Mouse (Mus musculus) MEL (cell line): ENCODE data around the gene Lnx1. TPM values are rescaled to one million over a fixed set of nuclear protein-coding genes. Genes with fewer than 3 reads are reported as not detected.

Source experiments
- DNase-seq: peaks from one replicate; pipeline ENCODE4 v3.0.0; 2011; ENCODE audit warnings: low read depth, low spot score
- H3K27ac ChIP-seq: 2 replicates; pipeline ENCODE4 v1.5.1; 2012; ENCODE audit warnings: low read depth, mild to moderate bottlenecking, control low read depth, low read length, moderate library complexity; ENCODE audit not compliant: control insufficient read depth
- H3K27me3 ChIP-seq, 2 experiments: fragments of 150-350 bp in 1 of 2; sonication (generic) in 1 of 2; 2 replicates each; pipeline ENCODE4 v1.6.1; 2012; ENCODE audit warnings: low read length in 2 of 2, mild to moderate bottlenecking in 2 of 2, improper control_type of control experiment in 1 of 2, moderate library complexity in 1 of 2; ENCODE audit not compliant: insufficient read depth in 2 of 2, control insufficient read depth in 1 of 2
- H3K36me3 ChIP-seq, 2 experiments: 2 replicates each; pipeline ENCODE4 v1.6.1; 2012 to 2014; ENCODE audit warnings: low read length in 2 of 2, improper control_type of control experiment in 1 of 2, inconsistent platforms in 1 of 2, mild to moderate bottlenecking in 1 of 2; ENCODE audit not compliant: insufficient read depth in 2 of 2, control insufficient read depth in 1 of 2
- H3K4me1 ChIP-seq, 2 experiments: fragments of 150-350 bp in 1 of 2; sonication (generic) in 1 of 2; 2 replicates each; pipeline ENCODE4 v1.6.1; 2012; ENCODE audit warnings: low read length in 2 of 2, improper control_type of control experiment in 1 of 2, mild to moderate bottlenecking in 1 of 2; ENCODE audit not compliant: insufficient read depth in 2 of 2, control insufficient read depth in 1 of 2
- H3K4me3 ChIP-seq, 2 experiments: fragments of 150-350 bp in 1 of 2; sonication (generic) in 1 of 2; 2 replicates each; pipeline ENCODE4 v1.5.1; 2012; ENCODE audit warnings: low read depth in 2 of 2, low read length in 2 of 2, mild to moderate bottlenecking in 2 of 2, moderate library complexity in 2 of 2, control low read depth in 1 of 2, improper control_type of control experiment in 1 of 2; ENCODE audit not compliant: control insufficient read depth in 1 of 2, insufficient read depth in 1 of 2
- H3K79me2 ChIP-seq: 2 replicates; pipeline ENCODE4 v1.6.1; 2012; ENCODE audit warnings: mild to moderate bottlenecking, low read length, moderate library complexity; ENCODE audit not compliant: control insufficient read depth, poor library complexity, insufficient read depth
- H3K9ac ChIP-seq: 2 replicates; pipeline ENCODE4 v1.6.1; 2012; ENCODE audit warnings: low read depth, mild to moderate bottlenecking, control low read depth, low read length, moderate library complexity; ENCODE audit not compliant: control insufficient read depth, poor library complexity, severe bottlenecking
- H3K9me3 ChIP-seq: fragments of 150-350 bp; sonication (generic); replicated peaks from 2 replicates; pipeline ENCODE4 v1.6.1; 2012; ENCODE audit warnings: mild to moderate bottlenecking, low read length, improper control_type of control experiment, moderate library complexity; ENCODE audit not compliant: insufficient read depth
- CTCF ChIP-seq, 3 experiments: IDR thresholded peaks in 2 of 3; conservative IDR thresholded peaks in 1 of 3; 2 replicates each; pipeline ENCODE4 v1.5.1; 2011 to 2012; ENCODE audit warnings: low read length in 3 of 3, low read depth in 2 of 3, mild to moderate bottlenecking in 2 of 3, improper control_type of control experiment in 1 of 3, inconsistent platforms in 1 of 3, mixed read lengths in 1 of 3, moderate library complexity in 1 of 3; ENCODE audit not compliant: control insufficient read depth in 1 of 3, insufficient read depth in 1 of 3, poor library complexity in 1 of 3, severe bottlenecking in 1 of 3
- ELF1 ChIP-seq: IDR thresholded peaks from 2 replicates; pipeline ENCODE4 v1.6.1; 2014; ENCODE audit warnings: low read depth, mild to moderate bottlenecking, inconsistent platforms, low read length, improper control_type of control experiment, moderate library complexity
- EP300 ChIP-seq, 2 experiments: IDR thresholded peaks; 2 replicates each; pipeline ENCODE4 v1.6.1; 2011; ENCODE audit warnings: improper control_type of control experiment in 2 of 2, low read length in 2 of 2, low read depth in 1 of 2, mild to moderate bottlenecking in 1 of 2
- GABPA ChIP-seq: IDR thresholded peaks from 2 replicates; pipeline ENCODE4 v1.6.1; 2012; ENCODE audit warnings: low read depth, mild to moderate bottlenecking, inconsistent platforms, low read length, improper control_type of control experiment, moderate library complexity
- GATA1 ChIP-seq: IDR thresholded peaks from 2 replicates; pipeline ENCODE4 v1.6.1; 2011; ENCODE audit warnings: low read depth, low read length, improper control_type of control experiment
- HCFC1 ChIP-seq: IDR thresholded peaks from 2 replicates; pipeline ENCODE4 v1.6.1; 2012; ENCODE audit warnings: low read depth, mild to moderate bottlenecking, inconsistent platforms, low read length, improper control_type of control experiment, moderate library complexity
- JUND ChIP-seq: IDR thresholded peaks from 2 replicates; pipeline ENCODE4 v1.6.1; 2011; ENCODE audit warnings: low read depth, mild to moderate bottlenecking, improper control_type of control experiment, low read length
- KAT2A ChIP-seq: conservative IDR thresholded peaks from 2 replicates; pipeline ENCODE4 v1.6.1; 2012; ENCODE audit warnings: low read depth, low read length, improper control_type of control experiment, inconsistent platforms
- MAX ChIP-seq: IDR thresholded peaks from 2 replicates; pipeline ENCODE4 v1.6.1; 2011; ENCODE audit warnings: low read length, improper control_type of control experiment
- MAZ ChIP-seq: IDR thresholded peaks from 2 replicates; pipeline ENCODE4 v1.6.1; 2012; ENCODE audit warnings: low read depth, mild to moderate bottlenecking, inconsistent platforms, low read length, improper control_type of control experiment
- NRF1 ChIP-seq: IDR thresholded peaks from 2 replicates; pipeline ENCODE4 v1.6.1; 2014; ENCODE audit warnings: low read depth, mild to moderate bottlenecking, inconsistent platforms, low read length, improper control_type of control experiment, moderate library complexity; ENCODE audit not compliant: poor library complexity, insufficient read depth, severe bottlenecking
- POLR2A ChIP-seq, 2 experiments: IDR thresholded peaks; 2 replicates each; pipeline ENCODE4 v1.6.1; 2011 to 2012; ENCODE audit warnings: low read length in 2 of 2, mild to moderate bottlenecking in 2 of 2, control low read depth in 1 of 2, improper control_type of control experiment in 1 of 2, low read depth in 1 of 2, moderate library complexity in 1 of 2; ENCODE audit not compliant: control insufficient read depth in 1 of 2, insufficient read depth in 1 of 2, poor library complexity in 1 of 2
- POLR2AphosphoS5 ChIP-seq: IDR thresholded peaks from 2 replicates; pipeline ENCODE4 v1.6.1; 2012; ENCODE audit warnings: low read depth, borderline replicate concordance, mild to moderate bottlenecking, inconsistent platforms, low read length, moderate library complexity, mixed read lengths
- SMC3 ChIP-seq: IDR thresholded peaks from 2 replicates; pipeline ENCODE4 v1.6.1; 2011; ENCODE audit warnings: low read depth, low read length, improper control_type of control experiment
- TBP ChIP-seq: IDR thresholded peaks from 2 replicates; pipeline ENCODE4 v1.8.0; 2011; ENCODE audit warnings: low read depth, low read length, improper control_type of control experiment
- TCF12 ChIP-seq: IDR thresholded peaks from 2 replicates; pipeline ENCODE4 v1.6.1; 2014; ENCODE audit warnings: low read depth, mild to moderate bottlenecking, inconsistent platforms, low read length, improper control_type of control experiment, moderate library complexity
- UBTF ChIP-seq: IDR thresholded peaks from 2 replicates; pipeline ENCODE4 v1.6.1; 2012; ENCODE audit warnings: low read depth, mild to moderate bottlenecking, inconsistent platforms, low read length, improper control_type of control experiment, moderate library complexity, borderline replicate concordance; ENCODE audit not compliant: insufficient read depth
- USF2 ChIP-seq, 2 experiments: IDR thresholded peaks; 2 replicates each; pipeline ENCODE4 v1.6.1; 2011 to 2012; ENCODE audit warnings: improper control_type of control experiment in 2 of 2, low read length in 2 of 2, borderline replicate concordance in 1 of 2, inconsistent platforms in 1 of 2, low read depth in 1 of 2, mild to moderate bottlenecking in 1 of 2; ENCODE audit not compliant: insufficient read depth in 1 of 2
- ZMIZ1 ChIP-seq: IDR thresholded peaks from 2 replicates; pipeline ENCODE4 v1.6.1; 2012; ENCODE audit warnings: low read depth, mild to moderate bottlenecking, inconsistent platforms, low read length, improper control_type of control experiment, moderate library complexity
- ZNF384 ChIP-seq: IDR thresholded peaks from 2 replicates; pipeline ENCODE4 v1.6.1; 2012; ENCODE audit warnings: low read depth, mild to moderate bottlenecking, inconsistent platforms, low read length, improper control_type of control experiment
- polyA plus RNA-seq, 2 experiments: library from polyadenylated mRNA; stranded (reverse) in 1 of 2; unstranded in 1 of 2; fragments of >175 nt in 1 of 2; fragments of >200 nt in 1 of 2; gene quantifications; 2 replicates each; pipeline versions ENCODE4 v1.2.1 to v1.2.4; 2012; ENCODE audit warnings: low replicate concordance in 2 of 2, low read depth in 1 of 2; ENCODE audit not compliant: insufficient read length in 2 of 2, insufficient read depth in 1 of 2, missing spikeins in 1 of 2
- total RNA-seq: library from RNA; depleted of rRNA; stranded (reverse); fragments of 300-350 nt; gene quantifications from 2 replicates; pipeline ENCODE4 v1.2.3, GENCODE M21; 2012

Gene Lnx1
- total and polyA plus RNA-seq, 3 experiments, result 0.06 TPM; not detected in 2

GRCm38 (mm10) chr5:74725541-74725940, 22.8 kb upstream of the Lnx1 start:
- H3K27me3 ChIP-seq, result peaks cover 6% of the 10 kb centered on the region in 2 experiments
- no peak for TF ChIP-seq NRF1
- TF ChIP-seq TCF12, result no peak
- TF ChIP-seq JUND, result no peak
- no peak for TF ChIP-seq EP300 (IDR thresholded peaks at IDR 0.05; ENCODE audit: low read depth in 1 of 2, low read length in 2 of 2)
- no peak for TF ChIP-seq MAX
- no peak for TF ChIP-seq MAZ
- TF ChIP-seq UBTF, result no peak
- no peak for TF ChIP-seq KAT2A
- TF ChIP-seq POLR2A (IDR thresholded peaks at IDR 0.05; ENCODE audit: control insufficient read depth in 1 of 2, insufficient read depth in 1 of 2, low read depth in 1 of 2, low read length in 2 of 2, poor library complexity in 1 of 2), result no peak
- TF ChIP-seq POLR2AphosphoS5, result no peak
- no peak for TF ChIP-seq ZMIZ1
- TF ChIP-seq GABPA, result no peak
- no peak for DNase-seq
- H3K9me3 ChIP-seq, result no peaks in the 10 kb centered on the region
- H3K4me3 ChIP-seq, result no peak overlapping the region
- no peaks in the 10 kb centered on the region for H3K36me3 ChIP-seq
- no peak overlapping the region for H3K27ac ChIP-seq
- no peaks in the 10 kb centered on the region for H3K79me2 ChIP-seq
- H3K9ac ChIP-seq, result no peak overlapping the region
- peaks cover 0 to 7% of the 10 kb centered on the region in 2 experiments; a peak in 1 of 4 replicates for H3K4me1 ChIP-seq

- no peak overlapping the region for H3K27ac ChIP-seq
- no peaks in the 10 kb centered on the region for H3K36me3 ChIP-seq
- peaks cover 6% of the 10 kb centered on the region in 2 experiments for H3K27me3 ChIP-seq
- peaks cover 0 to 5% of the 10 kb centered on the region in 2 experiments; a peak in 1 of 4 replicates for H3K4me1 ChIP-seq
- DNase-seq, result no peak
- no peaks in the 10 kb centered on the region for H3K9me3 ChIP-seq
- no peak overlapping the region for H3K4me3 ChIP-seq
- no peaks in the 10 kb centered on the region for H3K79me2 ChIP-seq
- TF ChIP-seq GABPA (no peak), TBP (no peak), CTCF (IDR thresholded peaks at IDR 0.05 in 2 of 3, conservative IDR thresholded peaks at IDR 0.05 in 1 of 3; ENCODE audit: control insufficient read depth in 1 of 3, insufficient read depth in 1 of 3, low read depth in 2 of 3, low read length in 3 of 3, poor library complexity in 1 of 3, severe bottlenecking in 1 of 3) (no peak), USF2 (IDR thresholded peaks at IDR 0.05; ENCODE audit: borderline replicate concordance in 1 of 2, insufficient read depth in 1 of 2, low read depth in 1 of 2, low read length in 2 of 2) (no peak), GATA1 (no peak), POLR2A (IDR thresholded peaks at IDR 0.05; ENCODE audit: control insufficient read depth in 1 of 2, insufficient read depth in 1 of 2, low read depth in 1 of 2, low read length in 2 of 2, poor library complexity in 1 of 2) (no peak), HCFC1 (no peak), ZNF384 (no peak), ELF1 (no peak), MAZ (no peak), SMC3 (no peak)
- H3K9ac ChIP-seq, result no peak overlapping the region
Observed at GRCm38 (mm10) chr5:74721816-74722215, 19.1 kb upstream of the Lnx1 start.
